Mouse (Mus musculus): ENCODE measurements at regions not wholly inside any gene's neighbourhood (a gene's known extent, or its start where the extent isn't known, plus 50 kb on each side); places are given as distances from the start of the nearest gene placed in this dataset.

DNA sequence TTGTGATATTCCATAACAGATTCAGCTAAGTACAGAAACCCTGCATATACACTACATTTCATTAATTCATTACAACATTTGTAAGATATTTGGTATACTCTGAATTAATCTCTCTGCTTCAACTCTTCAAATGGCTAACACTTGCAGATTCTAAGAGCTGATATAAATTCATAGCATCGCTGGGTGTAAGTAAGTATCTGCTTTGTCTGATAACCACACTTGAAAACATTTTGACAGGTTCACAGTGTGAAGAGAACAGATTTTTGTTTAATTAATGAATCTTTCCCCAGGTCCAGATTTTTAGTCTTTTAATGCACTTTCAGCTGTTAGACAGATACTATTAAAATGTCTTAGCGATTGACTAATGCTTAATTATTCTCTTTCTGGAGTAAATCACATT, 823.1 kb downstream of the Fam181b start:
- TF ChIP-seq CTCF (IDR thresholded peaks at IDR 0.05; ENCODE audit: low read depth) = no peak
- no peak overlapping the region for H3K4me2 ChIP-seq (ENCODE audit: low read depth, low read length)
- DNase-seq (ENCODE audit: low spot score) (no peak), ATAC-seq (ENCODE audit: insufficient read depth, low read depth) (no peak)
- no peaks in the 10 kb centered on the region for H3K9me3 ChIP-seq (replicated peaks; ENCODE audit: control insufficient read depth, low read length)
- no peaks in the 10 kb centered on the region for H3K36me3 ChIP-seq (replicated peaks; ENCODE audit: control insufficient read depth, insufficient read depth, low read length)
- H3K4me1 ChIP-seq (ENCODE audit: control insufficient read depth, insufficient read depth) = no peaks in the 10 kb centered on the region
- H3K9ac ChIP-seq (replicated peaks; ENCODE audit: low read depth, low read length) = no peak overlapping the region
- WGBS = 55% methylated on average over 2 of the region's 2 CpGs
- no peak overlapping the region for H3K4me3 ChIP-seq (ENCODE audit: low read depth, low read length)
- H3K27me3 ChIP-seq (ENCODE audit: control insufficient read depth, insufficient read depth, low read length) = no peaks in the 10 kb centered on the region
- no peak overlapping the region for H3K27ac ChIP-seq (ENCODE audit: low read depth)

DNA sequence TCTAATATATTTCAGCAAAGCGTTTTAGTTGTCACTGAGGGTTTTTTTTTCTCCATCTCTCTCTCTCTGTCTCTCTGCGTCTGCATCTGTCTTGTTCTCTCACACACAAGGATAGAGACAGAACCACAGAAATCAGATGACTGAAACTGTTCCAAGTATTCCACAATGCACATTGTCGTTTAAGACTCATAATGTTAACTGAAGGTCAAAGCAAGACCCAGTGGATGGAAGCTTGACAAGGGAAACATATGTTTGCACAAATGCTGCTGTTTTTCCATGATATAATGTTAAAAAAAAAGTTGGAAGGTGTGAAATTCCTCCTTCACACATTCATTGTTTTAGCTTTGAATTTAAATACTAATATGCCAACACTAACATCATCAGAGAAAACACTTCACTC, 857.3 kb downstream of the Fam181b start:
- WGBS = 49% methylated on average over 3 of the region's 3 CpGs
- Histone ChIP-seq H3K9me3 (replicated peaks; ENCODE audit: control insufficient read depth, low read length) (no peaks in the 10 kb centered on the region), H3K36me3 (replicated peaks; ENCODE audit: control insufficient read depth, insufficient read depth, low read length) (no peaks in the 10 kb centered on the region), H3K4me3 (ENCODE audit: low read depth, low read length) (no peak overlapping the region), H3K27me3 (ENCODE audit: control insufficient read depth, insufficient read depth, low read length) (no peaks in the 10 kb centered on the region), H3K4me1 (ENCODE audit: control insufficient read depth, insufficient read depth) (no peaks in the 10 kb centered on the region), H3K27ac (ENCODE audit: low read depth) (no peak overlapping the region), H3K4me2 (ENCODE audit: low read depth, low read length) (no peak overlapping the region), H3K9ac (replicated peaks; ENCODE audit: low read depth, low read length) (no peak overlapping the region)
- DNase-seq (ENCODE audit: low spot score) = no peak
- TF ChIP-seq CTCF (IDR thresholded peaks at IDR 0.05; ENCODE audit: low read depth) (no peak), EP300 (IDR thresholded peaks at IDR 0.05; ENCODE audit: low read depth) (no peak)
- no peak for ATAC-seq (ENCODE audit: insufficient read depth, low read depth)

DNA sequence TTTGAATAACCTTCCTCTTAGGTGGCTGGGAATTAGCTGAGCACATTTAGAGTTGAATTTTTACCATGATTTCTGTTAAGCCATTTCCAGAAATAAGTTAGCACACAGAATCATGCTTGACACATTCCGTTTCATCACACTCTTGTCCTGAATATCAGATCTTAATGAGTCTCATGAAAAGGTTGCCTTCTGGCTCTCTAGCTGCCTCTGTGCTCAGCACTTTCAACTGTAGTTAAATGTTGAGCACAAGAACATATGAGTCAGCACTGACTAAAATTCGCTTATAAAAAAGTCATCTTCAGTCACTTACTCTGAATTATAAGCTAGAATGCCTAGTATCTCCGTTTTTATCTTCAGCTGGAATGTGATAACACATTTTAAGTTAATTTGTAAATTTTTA, 902.4 kb downstream of the Fam181b start:
- no peak for DNase-seq (ENCODE audit: low spot score)
- 44% methylated on average over 3 of the region's 3 CpGs for WGBS
- H3K4me2 ChIP-seq (ENCODE audit: low read depth, low read length) = no peak overlapping the region
- H3K36me3 ChIP-seq (replicated peaks; ENCODE audit: control insufficient read depth, insufficient read depth, low read length) = no peaks in the 10 kb centered on the region
- no peak for TF ChIP-seq CTCF (IDR thresholded peaks at IDR 0.05; ENCODE audit: low read depth)
- TF ChIP-seq EP300 (IDR thresholded peaks at IDR 0.05; ENCODE audit: low read depth) = no peak
- H3K4me3 ChIP-seq (ENCODE audit: low read depth, low read length) = no peak overlapping the region
- no peak overlapping the region for H3K27ac ChIP-seq (ENCODE audit: low read depth)
- ATAC-seq (ENCODE audit: insufficient read depth, low read depth) = no peak
- H3K9ac ChIP-seq (replicated peaks; ENCODE audit: low read depth, low read length) = no peak overlapping the region
- no peaks in the 10 kb centered on the region for H3K4me1 ChIP-seq (ENCODE audit: control insufficient read depth, insufficient read depth)
- no peaks in the 10 kb centered on the region for H3K27me3 ChIP-seq (ENCODE audit: control insufficient read depth, insufficient read depth, low read length)
- no peaks in the 10 kb centered on the region for H3K9me3 ChIP-seq (replicated peaks; ENCODE audit: control insufficient read depth, low read length)

GRCm38 (mm10) chr7:94002780-94003179, 923.1 kb downstream of the Fam181b start:
- Histone ChIP-seq H3K4me1 (ENCODE audit: control insufficient read depth, insufficient read depth) (no peaks in the 10 kb centered on the region), H3K4me2 (ENCODE audit: low read depth, low read length) (no peak overlapping the region), H3K4me3 (ENCODE audit: low read depth, low read length) (no peak overlapping the region), H3K27ac (ENCODE audit: low read depth) (no peak overlapping the region), H3K36me3 (replicated peaks; ENCODE audit: control insufficient read depth, insufficient read depth, low read length) (no peaks in the 10 kb centered on the region), H3K9me3 (replicated peaks; ENCODE audit: control insufficient read depth, low read length) (no peaks in the 10 kb centered on the region), H3K27me3 (ENCODE audit: control insufficient read depth, insufficient read depth, low read length) (no peaks in the 10 kb centered on the region), H3K9ac (replicated peaks; ENCODE audit: low read depth, low read length) (no peak overlapping the region)
- WGBS = 65% methylated on average over 1 of the region's 1 CpGs
- ATAC-seq (ENCODE audit: insufficient read depth, low read depth) (no peak), DNase-seq (ENCODE audit: low spot score) (no peak)
- TF ChIP-seq EP300 (IDR thresholded peaks at IDR 0.05; ENCODE audit: low read depth) (no peak), CTCF (IDR thresholded peaks at IDR 0.05; ENCODE audit: low read depth) (no peak)

DNA sequence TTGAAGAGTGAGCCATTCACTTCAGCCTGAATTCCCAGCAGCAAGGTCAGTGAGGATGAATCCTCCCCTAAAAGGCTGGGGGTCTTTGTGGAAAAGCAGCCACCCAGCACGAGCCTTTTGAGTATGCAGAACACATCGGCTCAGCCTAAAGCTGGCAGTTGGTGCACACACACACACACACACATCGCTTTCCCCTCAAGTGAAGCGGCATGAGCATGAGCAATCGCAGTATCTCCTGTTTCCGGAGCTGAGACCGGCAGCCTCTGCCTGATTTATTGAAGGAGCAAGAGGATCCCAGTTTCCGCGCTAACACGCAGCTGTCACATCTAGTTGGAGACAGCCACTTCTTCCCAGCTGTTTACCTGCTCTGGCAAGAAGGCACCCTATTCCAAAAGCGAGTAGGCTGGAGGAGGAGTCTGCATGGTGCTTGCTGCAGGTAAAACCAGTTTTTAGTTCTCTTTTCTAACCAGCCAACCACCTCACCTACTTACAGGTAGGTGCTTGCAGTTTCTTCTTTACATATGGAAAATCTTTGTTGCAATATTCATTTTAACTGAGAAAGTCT, 962.9 kb downstream of the Fam181b start:
- no peak overlapping the region for H3K27ac ChIP-seq (ENCODE audit: low read depth)
- no peak for DNase-seq (ENCODE audit: low spot score)
- TF ChIP-seq EP300 (IDR thresholded peaks at IDR 0.05; ENCODE audit: low read depth) = no peak
- H3K27me3 ChIP-seq (ENCODE audit: control insufficient read depth, insufficient read depth, low read length) = no peaks in the 10 kb centered on the region
- H3K4me1 ChIP-seq (ENCODE audit: control insufficient read depth, insufficient read depth) = no peaks in the 10 kb centered on the region
- H3K9me3 ChIP-seq (replicated peaks; ENCODE audit: control insufficient read depth, low read length) = no peaks in the 10 kb centered on the region
- WGBS = 20% methylated on average over 11 of the region's 11 CpGs
- no peak overlapping the region for H3K4me2 ChIP-seq (ENCODE audit: low read depth, low read length)
- ATAC-seq (ENCODE audit: insufficient read depth, low read depth) = no peak
- no peak overlapping the region for H3K9ac ChIP-seq (replicated peaks; ENCODE audit: low read depth, low read length)
- H3K36me3 ChIP-seq (replicated peaks; ENCODE audit: control insufficient read depth, insufficient read depth, low read length) = no peaks in the 10 kb centered on the region
- no peak overlapping the region for H3K4me3 ChIP-seq (ENCODE audit: low read depth, low read length)

DNA sequence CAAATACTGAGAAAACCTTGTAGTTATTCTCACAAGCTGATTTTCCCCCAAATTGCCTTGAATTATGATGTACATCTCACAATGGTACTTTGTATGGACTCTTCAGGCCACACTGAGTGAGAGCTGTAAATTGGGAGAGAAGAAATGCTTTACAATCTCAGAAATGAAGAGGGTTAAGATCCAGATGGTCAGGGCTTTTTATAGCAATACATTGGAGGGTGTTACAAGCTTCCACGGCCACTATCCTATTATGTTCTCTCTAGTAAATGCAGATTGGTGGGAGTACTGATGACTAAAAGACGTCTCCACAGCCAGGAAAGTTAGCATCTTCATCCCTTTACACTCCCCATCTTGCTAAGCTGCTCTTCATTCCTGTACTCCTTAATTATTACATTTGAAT, 965.8 kb downstream of the Fam181b start:
- no peak for ATAC-seq (ENCODE audit: insufficient read depth, low read depth)
- WGBS = 47% methylated on average over 2 of the region's 2 CpGs
- DNase-seq (ENCODE audit: low spot score) = no peak
- no peak overlapping the region for H3K4me2 ChIP-seq (ENCODE audit: low read depth, low read length)
- H3K27me3 ChIP-seq (ENCODE audit: control insufficient read depth, insufficient read depth, low read length) = no peaks in the 10 kb centered on the region
- H3K4me3 ChIP-seq (ENCODE audit: low read depth, low read length) = no peak overlapping the region
- no peaks in the 10 kb centered on the region for H3K9me3 ChIP-seq (replicated peaks; ENCODE audit: control insufficient read depth, low read length)
- H3K27ac ChIP-seq (ENCODE audit: low read depth) = no peak overlapping the region
- H3K4me1 ChIP-seq (ENCODE audit: control insufficient read depth, insufficient read depth) = no peaks in the 10 kb centered on the region
- TF ChIP-seq CTCF (IDR thresholded peaks at IDR 0.05; ENCODE audit: low read depth) = no peak
- no peak for TF ChIP-seq EP300 (IDR thresholded peaks at IDR 0.05; ENCODE audit: low read depth)
- no peaks in the 10 kb centered on the region for H3K36me3 ChIP-seq (replicated peaks; ENCODE audit: control insufficient read depth, insufficient read depth, low read length)
- H3K9ac ChIP-seq (replicated peaks; ENCODE audit: low read depth, low read length) = no peak overlapping the region
